Mouse (Mus musculus) forebrain, embryonic 15.5 days (tissue): Measurements from ENCODE around the gene Usp2. TPM values are rescaled to one million over a fixed set of nuclear protein-coding genes. Genes with fewer than 3 reads are reported as not detected.
A peak's percentile ranks its signal among the peaks of the same experiment; 100 is the strongest.
"Not testable (repeated sequence)": the region's sequence is repeated elsewhere in the genome, so short reads cannot be mapped to it uniquely, and the experiment has no call there.

Experiments
- ATAC-seq: fragments of 200-750 bp; cut with Nextera tagmentation; replicated peaks from 2 replicates; pipeline ENCODE4 v1.8.0; 2017; ENCODE audit warnings: mild to moderate bottlenecking, moderate TSS enrichment, moderate library complexity
- H3K27ac ChIP-seq: fragments of 300-500 bp; sonication (generic); replicated peaks from 2 replicates; pipeline ENCODE4 v1.5.1; 2015; ENCODE audit warnings: mild to moderate bottlenecking, inconsistent platforms
- H3K27me3 ChIP-seq: fragments of 300-500 bp; sonication (generic); 2 replicates; pipeline ENCODE4 v1.6.1; 2015; ENCODE audit warnings: inconsistent platforms
- H3K36me3 ChIP-seq: fragments of 300-500 bp; sonication (generic); 2 replicates; pipeline ENCODE4 v1.6.1; 2015; ENCODE audit warnings: mild to moderate bottlenecking, inconsistent platforms
- H3K4me1 ChIP-seq: fragments of 300-500 bp; sonication (generic); 2 replicates; pipeline ENCODE4 v1.6.1; 2015; ENCODE audit warnings: inconsistent platforms
- H3K4me2 ChIP-seq: fragments of 300-500 bp; sonication (generic); replicated peaks from 2 replicates; pipeline ENCODE4 v1.6.1; 2015; ENCODE audit warnings: mild to moderate bottlenecking, inconsistent platforms
- H3K4me3 ChIP-seq: fragments of 300-500 bp; sonication (generic); 2 replicates; pipeline ENCODE4 v1.5.1; 2015; ENCODE audit warnings: mild to moderate bottlenecking, inconsistent platforms
- H3K9ac ChIP-seq: fragments of 300-500 bp; sonication (generic); replicated peaks from 2 replicates; pipeline ENCODE4 v1.6.1; 2015; ENCODE audit warnings: mild to moderate bottlenecking, inconsistent platforms
- H3K9me3 ChIP-seq: fragments of 300-500 bp; sonication (generic); 2 replicates; pipeline ENCODE4 v1.6.1; 2016; ENCODE audit warnings: inconsistent platforms
- WGBS: fragments of 180-500 bp; shearing (Covaris S2); methylation state at CpG from one replicate; pipeline ENCODE4 v1.1.7; 2015; ENCODE audit warnings: mixed read lengths; 5-methylcytosine and 5-hydroxymethylcytosine counted together
- polyA plus RNA-seq: library from polyadenylated mRNA; unstranded; fragments of >200 nt; fragmentation: Nextera tagmentation; extraction: Ambion mirVana; gene quantifications from 2 replicates; pipeline ENCODE4 v1.2.1, GENCODE M21; 2015

Usp2 gene
- polyA plus RNA-seq, 1 experiment from 2014 or later, result 10.0 TPM

DNA sequence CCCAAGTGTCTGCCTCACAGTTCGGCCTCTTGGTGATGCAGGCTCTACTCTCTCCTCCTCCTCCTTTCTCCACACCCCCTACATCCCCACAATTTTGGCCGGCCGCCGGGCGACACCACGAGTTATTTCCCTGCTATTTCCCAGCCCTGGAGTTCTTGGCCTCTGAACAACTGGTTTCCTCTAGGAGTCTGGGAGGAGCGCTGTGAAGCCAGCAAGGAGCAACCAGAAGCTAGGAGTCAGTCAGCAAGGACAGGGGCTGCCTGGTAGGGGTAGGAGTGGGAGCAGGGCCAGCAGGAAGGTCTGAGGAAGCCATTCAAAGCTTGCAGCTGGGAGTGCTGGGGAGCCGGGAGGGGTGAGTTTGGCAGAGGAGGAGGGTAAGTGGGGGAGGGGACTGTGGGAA lies 40.3 kb downstream of the Usp2 start, which contains the start of gene C1qtnf5:
TSS of gene C1qtnf5 (plus strand) at position 136 of the 400 bp plus-strand sequence.
- ATAC-seq, result peak; percentile 57
- 19% methylated on average over 8 of the region's 8 CpGs for WGBS
- Histone ChIP-seq H3K9ac (0 out of 2 replicates have a peak within 1 kb of the TSS, but pooled peaks have one; percentile 10), H3K36me3 (no peaks in the 10 kb centered on the region), H3K4me2 (peak within 1 kb of the TSS; percentile 28), H3K4me1 (peaks cover 51% of the 10 kb centered on the region), H3K9me3 (no peaks in the 10 kb centered on the region), H3K27me3 (no peaks in the 10 kb centered on the region), H3K4me3 (0 out of 2 replicates have a peak within 1 kb of the TSS, but pooled peaks have one; percentile 0), H3K27ac (peak within 1 kb of the TSS; percentile 51)

DNA sequence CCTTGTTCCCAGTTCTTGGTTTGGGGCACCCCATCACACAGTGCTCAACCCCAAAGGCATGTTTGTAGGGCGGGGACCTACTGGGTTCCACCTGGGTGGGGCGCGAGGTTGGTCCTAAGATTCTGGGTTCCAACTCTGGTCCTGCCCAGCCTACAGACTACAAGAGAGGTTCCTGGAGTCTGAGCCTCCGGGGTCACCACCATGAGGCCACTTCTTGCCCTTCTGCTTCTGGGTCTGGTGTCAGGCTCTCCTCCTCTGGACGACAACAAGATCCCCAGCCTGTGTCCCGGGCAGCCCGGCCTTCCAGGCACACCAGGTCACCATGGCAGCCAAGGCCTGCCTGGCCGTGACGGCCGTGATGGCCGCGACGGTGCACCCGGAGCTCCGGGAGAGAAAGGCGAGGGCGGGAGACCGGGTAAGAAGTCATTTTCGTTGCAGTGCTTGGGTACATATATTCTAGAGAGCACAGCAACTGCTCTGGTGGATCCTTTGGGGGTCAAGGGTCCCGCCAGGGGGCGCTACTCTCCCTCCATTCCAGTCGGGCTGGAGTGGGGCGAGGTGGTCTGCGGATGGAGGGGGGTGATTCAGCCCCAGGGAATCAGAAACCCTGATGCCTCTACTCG lies 40.8 kb downstream of the Usp2 start:
- peak; percentile 10; the same call in 1 of the 2 replicates for ATAC-seq
- Histone ChIP-seq H3K4me1 (peaks cover 57% of the 10 kb centered on the region), H3K27me3 (no peaks in the 10 kb centered on the region), H3K9me3 (no peaks in the 10 kb centered on the region), H3K4me3 (no peak overlapping the region), H3K4me2 (peak overlapping the region; percentile 28), H3K27ac (peak overlapping the region; percentile 51), H3K9ac (0 out of 2 replicates have a peak overlapping the region, but pooled peaks have one; percentile 10), H3K36me3 (no peaks in the 10 kb centered on the region)
- 26% methylated on average over 25 of the region's 25 CpGs for whole genome bisulfite sequencing

- Histone ChIP-seq H3K4me1 (peaks cover 57% of the 10 kb centered on the region), H3K4me2 (peak overlapping the region; percentile 28; the same call in 1 of the 2 replicates), H3K27ac (0 out of 2 replicates have a peak overlapping the region, but pooled peaks have one; percentile 51), H3K4me3 (no peak overlapping the region), H3K36me3 (no peaks in the 10 kb centered on the region), H3K27me3 (no peaks in the 10 kb centered on the region), H3K9me3 (no peaks in the 10 kb centered on the region), H3K9ac (peak overlapping the region; percentile 33; the same call in 1 of the 2 replicates)
- WGBS, result 76% methylated on average over 31 of the region's 31 CpGs
- no peak for ATAC-seq
Measured at GRCm38 (mm10) chr9:44108269-44109055, 41.6 kb downstream of the Usp2 start.

DNA sequence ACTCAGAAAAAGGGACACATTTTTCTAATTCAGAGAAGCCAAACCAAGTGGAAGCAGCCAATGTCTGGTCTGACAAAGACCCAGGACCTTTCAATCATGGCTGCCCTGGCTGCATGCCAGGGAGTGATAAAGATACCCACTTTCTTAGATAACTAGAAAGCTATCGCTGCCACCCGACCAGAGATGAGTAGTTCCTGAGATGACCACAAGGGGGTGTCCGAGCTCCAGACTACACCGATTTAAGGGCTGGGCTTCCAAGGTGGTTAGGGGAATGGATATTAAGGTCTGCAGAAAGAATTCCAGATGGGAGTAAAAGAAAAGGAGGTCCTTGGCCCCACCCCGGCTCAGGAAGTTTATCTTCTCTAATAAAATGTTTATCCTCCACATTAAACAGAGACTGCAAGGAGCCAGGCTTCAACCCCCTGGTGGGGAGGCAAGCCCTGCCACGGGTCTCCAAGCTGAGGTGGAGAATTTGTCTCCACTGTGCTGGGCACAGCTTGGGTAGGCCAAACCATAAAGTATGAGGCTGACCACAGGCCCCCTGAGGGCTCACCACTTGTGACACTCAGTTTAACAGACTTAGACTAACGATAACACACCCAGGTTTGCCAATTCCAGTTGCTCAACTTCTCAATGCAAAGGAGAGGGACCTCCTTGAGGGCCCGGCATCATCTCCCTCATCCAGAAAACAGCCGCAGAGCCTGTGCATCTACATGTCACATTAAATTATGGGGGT lies 42.7 kb downstream of the Usp2 start:
- 0 out of 2 replicates have a peak overlapping the region, but pooled peaks have one; percentile 7 for H3K4me3 ChIP-seq
- H3K27me3 ChIP-seq, result no peaks in the 10 kb centered on the region
- H3K4me2 ChIP-seq, result peak overlapping the region; percentile 23
- H3K4me1 ChIP-seq, result peaks cover 57% of the 10 kb centered on the region
- no peaks in the 10 kb centered on the region for H3K9me3 ChIP-seq
- WGBS, result 35% methylated on average over 9 of the region's 9 CpGs
- no peak for ATAC-seq
- H3K36me3 ChIP-seq, result no peaks in the 10 kb centered on the region
- no peak overlapping the region; the same call in 1 of the 2 replicates for H3K9ac ChIP-seq
- H3K27ac ChIP-seq, result 0 out of 2 replicates have a peak overlapping the region, but pooled peaks have one; percentile 3

DNA sequence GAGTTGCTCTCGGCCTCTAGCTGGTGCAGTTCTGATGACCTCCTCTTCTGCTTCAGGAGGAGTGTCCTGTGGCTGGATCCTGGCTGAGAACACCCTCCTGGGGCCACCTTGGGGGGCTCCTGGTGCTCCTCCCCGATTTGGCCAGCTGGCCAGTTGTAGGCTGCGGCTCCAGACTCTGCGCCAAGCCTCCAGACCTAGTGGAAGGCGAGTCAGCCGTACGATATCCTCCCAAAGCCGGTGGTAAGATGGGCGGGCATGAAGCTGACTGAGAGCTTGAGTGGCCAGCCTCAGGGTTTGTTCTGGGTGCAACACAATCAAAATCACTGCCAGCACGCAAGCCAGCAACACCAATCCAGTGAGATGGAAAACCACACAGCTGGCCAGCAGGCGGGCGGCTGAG lies 45.1 kb downstream of the Usp2 start:
- H3K4me2 ChIP-seq, result peak overlapping the region; percentile 51
- H3K9ac ChIP-seq, ATAC-seq, H3K9me3 ChIP-seq, H3K36me3 ChIP-seq, H3K4me3 ChIP-seq, H3K27me3 ChIP-seq, H3K27ac ChIP-seq: not testable (repeated sequence)
- peaks cover 52% of the 10 kb centered on the region for H3K4me1 ChIP-seq
- whole genome bisulfite sequencing, result 65% methylated on average over 10 of the region's 12 CpGs

DNA sequence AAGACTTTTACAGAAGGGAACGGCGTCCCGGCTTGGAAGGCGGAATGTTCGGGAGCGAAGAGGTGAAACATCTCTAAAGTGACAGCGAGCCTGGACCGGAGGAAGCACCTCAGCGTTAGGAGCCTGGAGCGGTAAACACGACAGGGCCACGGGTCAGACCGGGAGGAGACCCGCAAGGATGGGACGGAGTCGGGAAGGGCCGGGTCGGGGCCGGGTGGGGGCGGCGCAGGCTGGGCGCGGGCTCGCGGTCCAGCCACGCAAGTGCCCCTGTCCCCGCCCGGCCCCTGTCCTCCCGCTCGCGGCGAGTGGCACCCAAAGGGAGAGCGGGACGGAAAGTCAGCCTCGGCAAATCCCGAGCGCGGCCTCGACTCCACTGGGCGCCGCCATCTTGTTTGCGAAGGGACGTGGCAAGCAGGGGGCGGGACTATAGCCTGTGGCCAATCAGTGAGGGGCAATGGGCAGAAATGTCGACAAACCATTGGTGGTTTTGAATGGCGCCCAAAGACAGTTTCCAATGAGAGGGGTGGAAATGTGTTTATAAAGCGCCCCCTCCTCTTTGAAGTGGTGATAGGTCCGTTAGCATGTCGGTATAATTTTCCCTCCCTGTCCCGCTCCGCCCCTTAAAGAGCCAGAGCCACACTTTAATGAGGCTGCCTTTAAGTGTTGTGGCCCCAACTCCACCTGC lies 46.4 kb downstream of the Usp2 start, which contains the start of the genes Gm49380 and Rnf26:
TSS of gene Gm49380 (minus strand) at position 396 of the 685 bp plus-strand sequence.
TSS of gene Rnf26 (minus strand) at position 413 of the 685 bp plus-strand sequence.
- peak within 1 kb of the TSS; percentile 61 for H3K9ac ChIP-seq
- peak within 1 kb of the TSS; percentile 68 for H3K4me3 ChIP-seq
- under 1% methylated on average over 50 of the region's 51 CpGs for WGBS
- H3K27me3 ChIP-seq, result no peaks in the 10 kb centered on the region
- H3K4me2 ChIP-seq, result peak within 1 kb of the TSS; percentile 51
- H3K36me3 ChIP-seq, result no peaks in the 10 kb centered on the region
- peaks cover 38% of the 10 kb centered on the region for H3K4me1 ChIP-seq
- ATAC-seq, result peak; percentile 95
- no peaks in the 10 kb centered on the region for H3K9me3 ChIP-seq
- H3K27ac ChIP-seq, result peak within 1 kb of the TSS; percentile 19; the same call in 1 of the 2 replicates

- Histone ChIP-seq H3K9ac (no peak overlapping the region), H3K27me3 (no peaks in the 10 kb centered on the region), H3K9me3 (no peaks in the 10 kb centered on the region), H3K27ac (no peak overlapping the region), H3K36me3 (no peaks in the 10 kb centered on the region), H3K4me3 (no peak overlapping the region), H3K4me1 (peaks cover 26% of the 10 kb centered on the region), H3K4me2 (no peak overlapping the region)
- WGBS, result 85% methylated on average over 2 of the region's 2 CpGs
- no peak for ATAC-seq
Measured at GRCm38 (mm10) chr9:44114453-44114852, 47.6 kb downstream of the Usp2 start.

DNA sequence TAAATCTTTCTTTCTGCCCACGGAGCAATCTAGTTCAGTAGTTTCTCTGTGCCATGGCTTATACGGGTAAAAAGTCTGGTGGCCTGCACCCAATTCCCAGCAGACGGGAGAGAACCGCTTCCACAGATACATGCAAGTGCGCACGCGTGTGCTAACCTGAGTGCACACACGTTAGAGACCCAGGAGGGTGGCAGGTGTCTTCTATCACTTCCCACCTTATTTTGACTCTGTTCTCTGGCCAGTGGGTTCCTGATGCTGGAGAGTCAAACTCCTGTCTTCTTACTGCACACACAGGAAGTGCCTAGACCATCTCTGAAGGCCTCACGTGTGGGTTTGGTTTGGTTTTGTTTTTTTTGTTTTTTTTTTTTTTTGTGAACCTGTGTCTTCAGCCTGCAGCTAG lies 48.8 kb downstream of the Usp2 start:
- Histone ChIP-seq H3K36me3 (no peaks in the 10 kb centered on the region), H3K27me3 (no peaks in the 10 kb centered on the region), H3K4me2 (no peak overlapping the region), H3K4me1 (peaks cover 15% of the 10 kb centered on the region), H3K9ac (no peak overlapping the region), H3K9me3 (no peaks in the 10 kb centered on the region), H3K4me3 (no peak overlapping the region), H3K27ac (no peak overlapping the region)
- WGBS, result 92% methylated on average over 9 of the region's 9 CpGs
- ATAC-seq, result no peak

DNA sequence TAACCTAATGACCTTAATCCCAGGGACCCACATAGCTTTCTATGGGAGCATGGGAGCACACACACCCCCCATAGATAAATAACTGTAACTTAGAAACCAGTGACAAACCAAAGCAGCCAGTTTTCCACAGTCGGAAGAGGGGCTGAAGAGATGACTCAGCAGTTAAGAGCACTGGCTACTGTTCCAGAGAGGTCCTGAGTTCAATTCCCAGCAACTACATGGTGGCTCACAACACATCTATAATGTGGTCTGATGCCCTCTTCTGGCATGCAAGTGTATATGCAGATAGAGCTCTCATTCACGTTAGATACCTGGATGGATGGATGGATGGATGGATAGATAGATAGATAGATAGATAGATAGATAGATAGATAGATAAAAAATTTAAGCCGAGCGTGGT lies 49.4 kb downstream of the Usp2 start:
- Histone ChIP-seq H3K36me3 (no peaks in the 10 kb centered on the region), H3K9me3 (no peaks in the 10 kb centered on the region), H3K4me1 (peaks cover 12% of the 10 kb centered on the region), H3K4me3 (no peak overlapping the region), H3K9ac (no peak overlapping the region), H3K27ac (no peak overlapping the region), H3K27me3 (no peaks in the 10 kb centered on the region), H3K4me2 (no peak overlapping the region)
- 85% methylated on average over 4 of the region's 4 CpGs for WGBS
- no peak for ATAC-seq

DNA sequence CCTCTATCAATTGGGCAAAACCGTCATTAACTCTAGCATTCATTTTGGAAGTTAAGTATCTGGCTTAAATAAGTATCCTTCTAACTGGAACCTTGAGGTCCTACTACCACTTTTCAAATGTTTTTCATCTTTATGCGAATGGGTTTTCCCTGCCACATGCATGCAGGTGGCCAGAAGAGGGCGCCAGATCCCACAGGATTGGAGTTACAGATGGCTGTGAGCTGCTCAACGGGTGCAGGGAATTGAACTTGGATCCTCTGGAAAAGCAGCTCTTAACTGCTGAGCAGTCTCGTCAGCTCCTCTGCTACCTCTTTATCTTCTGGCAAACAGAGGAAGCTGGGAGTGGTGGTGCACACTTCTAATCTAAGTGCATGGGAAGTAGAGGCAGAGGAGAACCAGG lies 52.2 kb downstream of the Usp2 start:
- WGBS, result 42% methylated on average over 5 of the region's 5 CpGs
- no peaks in the 10 kb centered on the region for H3K9me3 ChIP-seq
- H3K36me3 ChIP-seq, result no peaks in the 10 kb centered on the region
- H3K27ac ChIP-seq, result no peak overlapping the region
- ATAC-seq, result no peak
- no peaks in the 10 kb centered on the region for H3K27me3 ChIP-seq
- no peak overlapping the region for H3K9ac ChIP-seq
- H3K4me3 ChIP-seq, result no peak overlapping the region
- no peak overlapping the region for H3K4me2 ChIP-seq
- H3K4me1 ChIP-seq, result no peaks in the 10 kb centered on the region

- Histone ChIP-seq H3K4me3 (no peak overlapping the region), H3K4me1 (no peaks in the 10 kb centered on the region), H3K4me2 (no peak overlapping the region), H3K9ac (no peak overlapping the region), H3K27ac (no peak overlapping the region), H3K27me3 (no peaks in the 10 kb centered on the region), H3K36me3 (no peaks in the 10 kb centered on the region), H3K9me3 (no peaks in the 10 kb centered on the region)
- WGBS, result 85% methylated on average over 8 of the region's 8 CpGs
- ATAC-seq, result no peak
Measured at GRCm38 (mm10) chr9:44119948-44120465, 53.2 kb downstream of the Usp2 start.
